8 mouse cellular contexts compared by ENCODE assay signal in genomic region chr5:33695718-33696121, GRCm38 (mm10). TPM values are rescaled to one million over a fixed set of nuclear protein-coding genes. Genes with fewer than 3 reads are reported as not detected.
DNase-seq lines count a peak whose midpoint lies in the region; ATAC-seq and TF ChIP-seq lines count a peak whose summit lies in the region.

No protein-coding gene starts in this region.

- ATAC-seq in heart, postnatal 0 days (ENCODE audit: insufficient read depth, low read depth), result peak; percentile 28; the same call in 1 of the 2 replicates

- H3K27me3 ChIP-seq in CH12.LX (replicated peaks), result peaks cover 69% of the 10 kb centered on the region
- peaks cover 36% of the 10 kb centered on the region; the same call in 1 of the 2 replicates for H3K27me3 ChIP-seq in heart, postnatal 0 days (ENCODE audit: control insufficient read depth, insufficient read depth, low read length)

- no peaks in the 10 kb centered on the region for H3K79me2 ChIP-seq in CH12.LX (replicated peaks; ENCODE audit: control insufficient read depth, extremely low read depth, insufficient read depth, poor library complexity, severe bottlenecking)

- H3K4me3 ChIP-seq in CH12.LX (replicated peaks in 1 of 3; ENCODE audit: low read depth in 2 of 3, low read length in 2 of 3, poor library complexity in 1 of 3), result peak overlapping the region in 2 of 3 experiments; percentile 54 to 63
- peak overlapping the region; percentile 47 for H3K4me3 ChIP-seq in heart, postnatal 0 days (ENCODE audit: low read depth, low read length)

- WGBS in heart, postnatal 0 days, result 12% methylated on average over 19 of the region's 24 CpGs

- TF ChIP-seq EP300 in CH12.LX (IDR thresholded peaks at IDR 0.05; ENCODE audit: low read length), result no peak
- TF ChIP-seq EP300 in heart, postnatal 0 days (IDR thresholded peaks at IDR 0.05; ENCODE audit: low read depth), result no peak

- no peak for TF ChIP-seq RAD21 in CH12.LX (IDR thresholded peaks at IDR 0.05; ENCODE audit: low read depth, low read length)

- no peak overlapping the region for H3K27ac ChIP-seq in CH12.LX (ENCODE audit: insufficient read depth, low read depth)
- H3K27ac ChIP-seq in heart, postnatal 0 days (ENCODE audit: low read depth), result no peak overlapping the region

- no peaks in the 10 kb centered on the region for H3K36me3 ChIP-seq in CH12.LX (replicated peaks in 1 of 2; ENCODE audit: control insufficient read depth in 1 of 2, insufficient read depth in 1 of 2, low read length in 1 of 2)
- no peaks in the 10 kb centered on the region for H3K36me3 ChIP-seq in heart, postnatal 0 days (replicated peaks; ENCODE audit: control insufficient read depth, insufficient read depth, low read length)

- dilution Hi-C loops in CH12.LX (cut with MboI; ENCODE audit: extremely low pct_ligation_motif_present, extremely low pct_unique_long_range_greater_than_20kb, low sequenced_read_pairs), result no loop called here

- no peak for TF ChIP-seq POLR2A in CH12.LX (IDR thresholded peaks at IDR 0.05; ENCODE audit: low read depth, low read length)

- DNase-seq in embryo, embryonic 10.5 days (ENCODE audit: low spot score), result peak; percentile 79
- no peak for DNase-seq in embryo, embryonic 9.5 days (ENCODE audit: extremely low spot score)
- DNase-seq in CH12.LX (ENCODE audit: extremely low read depth), result no peak
- DNase-seq in heart, postnatal 0 days (ENCODE audit: low spot score), result no peak
- peak; percentile 43 for DNase-seq in lung, postnatal 36 days
- DNase-seq in cerebellum, adult 9-11 months, result no peak
- no peak for DNase-seq in spleen, postnatal 36 days (ENCODE audit: low spot score in 2 of 2)
- DNase-seq in cerebellum, postnatal 25 days, result no peak

- peaks cover 12 to 25% of the 10 kb centered on the region in 2 experiments for H3K4me1 ChIP-seq in CH12.LX (ENCODE audit: control insufficient read depth in 1 of 2, insufficient read depth in 2 of 2)
- H3K4me1 ChIP-seq in heart, postnatal 0 days (ENCODE audit: control insufficient read depth, insufficient read depth), result peaks cover 13% of the 10 kb centered on the region

- no peaks in the 10 kb centered on the region for H3K9me3 ChIP-seq in CH12.LX (replicated peaks; ENCODE audit: low read length)
- H3K9me3 ChIP-seq in heart, postnatal 0 days (replicated peaks; ENCODE audit: control insufficient read depth, low read length), result no peaks in the 10 kb centered on the region

- peak overlapping the region; percentile 55; the same call in 1 of the 2 replicates for H3K9ac ChIP-seq in CH12.LX (ENCODE audit: insufficient read depth, low read depth)
- H3K9ac ChIP-seq in heart, postnatal 0 days (replicated peaks; ENCODE audit: low read depth, low read length), result peak overlapping the region; percentile 61

- H3K4me2 ChIP-seq in CH12.LX (ENCODE audit: insufficient read depth, low read depth, poor library complexity, severe bottlenecking), result peak overlapping the region; percentile 64
- H3K4me2 ChIP-seq in heart, postnatal 0 days (ENCODE audit: low read depth, low read length), result peak overlapping the region; percentile 80

- in situ Hi-C loops in CH12.LX (cut with MboI; ENCODE audit: low pct_ligation_motif_present, low pct_unique_long_range_greater_than_20kb, low sequenced_read_pairs), result no loop called here

- TF ChIP-seq CTCF in CH12.LX (conservative IDR thresholded peaks at IDR 0.05 in 1 of 2, IDR thresholded peaks at IDR 0.05 in 1 of 2; ENCODE audit: low read depth in 2 of 2, low read length in 2 of 2), result no peak
- no peak for TF ChIP-seq CTCF in heart, postnatal 0 days (IDR thresholded peaks at IDR 0.05; ENCODE audit: low read depth)

TF ChIP-seq in CH12.LX, 34 proteins besides CTCF, POLR2A, EP300 and RAD21:
- peak; percentile 19; the same call in 1 of the 2 replicates for TF ChIP-seq HCFC1 (IDR thresholded peaks at IDR 0.05; ENCODE audit: low read depth, low read length)
- no peak for TF ChIP-seq E2F4 (IDR thresholded peaks at IDR 0.05; ENCODE audit: insufficient replicate concordance, low read depth, low read length)
- no peak for TF ChIP-seq ZMIZ1 (IDR thresholded peaks at IDR 0.05; ENCODE audit: low read depth, low read length)
- peak; percentile 11; the same call in 1 of the 2 replicates for TF ChIP-seq MYC (IDR thresholded peaks at IDR 0.05; ENCODE audit: low read depth, low read length)
- 0 out of 2 replicates have a peak, but pooled peaks have one; percentile 35 for TF ChIP-seq IRF4 (IDR thresholded peaks at IDR 0.05; ENCODE audit: low read depth, low read length)
- 0 out of 2 replicates have a peak, but pooled peaks have one; percentile 26 for TF ChIP-seq CHD2 (IDR thresholded peaks at IDR 0.05; ENCODE audit: low read length)
- TF ChIP-seq GABPA (IDR thresholded peaks at IDR 0.05; ENCODE audit: insufficient replicate concordance, low read depth, low read length), result no peak
- 0 out of 2 replicates have a peak, but pooled peaks have one; percentile 46 for TF ChIP-seq KAT2A (IDR thresholded peaks at IDR 0.05; ENCODE audit: insufficient replicate concordance, low read length)
- no peak for TF ChIP-seq MAFK (IDR thresholded peaks at IDR 0.05; ENCODE audit: insufficient replicate concordance, low read length)

RNA-seq across cellular contexts. Expression of gene Fgfr3, which starts 25.8 kb away (rescaled TPM):
- total RNA-seq in CH12.LX (2012; rRNA removed) (0.76 and 1.2 TPM in 2 replicates), CH12.LX (2014; rRNA removed) (0.12 and 0.19 TPM in 2 replicates)
- 0.23 and 0.35 TPM in 2 replicates for polyA plus RNA-seq in CH12.LX (2012; ENCODE audit: insufficient read length, low read depth)
- 12.5 and 19.8 TPM in 2 replicates for total RNA-seq in heart, postnatal 0 days (2014; rRNA removed; ENCODE audit: low replicate concordance)
- polyA plus RNA-seq in heart, postnatal 0 days (2015; fragmentation: Nextera tagmentation; extraction: Ambion mirVana), result 1.4 and 2.0 TPM in 2 replicates

RNA-seq across cellular contexts. Expression of gene Tmem129, which starts 37.5 kb away (rescaled TPM):
- total RNA-seq in CH12.LX (2012; rRNA removed) (14.8 and 15.2 TPM in 2 replicates), CH12.LX (2014; rRNA removed) (10.8 and 11.2 TPM in 2 replicates)
- polyA plus RNA-seq in CH12.LX (2012; ENCODE audit: insufficient read length, low read depth), result 8.4 and 12.7 TPM in 2 replicates
- 21.7 and 57.9 TPM in 2 replicates for total RNA-seq in heart, postnatal 0 days (2014; rRNA removed; ENCODE audit: low replicate concordance)
- 23.8 and 27.0 TPM in 2 replicates for polyA plus RNA-seq in heart, postnatal 0 days (2015; fragmentation: Nextera tagmentation; extraction: Ambion mirVana)

RNA-seq across cellular contexts. Expression of gene Tacc3, which starts 37.8 kb away (rescaled TPM):
- total RNA-seq in CH12.LX (2012; rRNA removed) (89.4 and 110 TPM in 2 replicates), CH12.LX (2014; rRNA removed) (186 and 202 TPM in 2 replicates)
- 160 and 175 TPM in 2 replicates for polyA plus RNA-seq in CH12.LX (2012; ENCODE audit: insufficient read length, low read depth)
- total RNA-seq in heart, postnatal 0 days (2014; rRNA removed; ENCODE audit: low replicate concordance), result 42.1 and 51.1 TPM in 2 replicates
- polyA plus RNA-seq in heart, postnatal 0 days (2015; fragmentation: Nextera tagmentation; extraction: Ambion mirVana), result 35.2 and 39.4 TPM in 2 replicates

RNA-seq across cellular contexts. Expression of gene Slbp, which starts 43.3 kb away (rescaled TPM):
- total RNA-seq in CH12.LX (2012; rRNA removed), result 85.4 and 111 TPM in 2 replicates
- 263 and 284 TPM in 2 replicates for total RNA-seq in CH12.LX (2014; rRNA removed)
- 117 and 148 TPM in 2 replicates for polyA plus RNA-seq in CH12.LX (2012; ENCODE audit: insufficient read length, low read depth)
- total RNA-seq in heart, postnatal 0 days (2014; rRNA removed; ENCODE audit: low replicate concordance), result 27.4 and 90.6 TPM in 2 replicates
- 65.4 and 65.8 TPM in 2 replicates for polyA plus RNA-seq in heart, postnatal 0 days (2015; fragmentation: Nextera tagmentation; extraction: Ambion mirVana)

Comparison
In these comparisons a context has a peak if more than half of its experiments do, and no peak if none do; other contexts are left out.
1. DNase-seq: peak in embryo, embryonic 10.5 days (single experiment) and lung, postnatal 36 days (single experiment); none in embryo, embryonic 9.5 days (single experiment), CH12.LX (single experiment), heart, postnatal 0 days (single experiment), cerebellum, adult 9-11 months (single experiment), spleen, postnatal 36 days (0 of 2) and cerebellum, postnatal 25 days (0 of 2).